In genomic region chr4:107910020-107910419, GRCm38 (mm10) we compare ENCODE assay signal across 28 mouse cellular contexts. TPM values are rescaled to one million over a fixed set of nuclear protein-coding genes. Genes with fewer than 3 reads are reported as not detected.
"Had no signal": no experiment of that assay in that cellular context is flagged by ENCODE, and none has a peak within 500 bp of the region (broad histone marks: within the 10 kb centered on the region; RNA-seq: fewer than 3 reads in every experiment).

No protein-coding gene starts in this region.

- H3K4me1 ChIP-seq: heart, embryonic 10.5 days; heart, embryonic 12.5 days; hindbrain, embryonic 10.5 days; hindbrain, embryonic 12.5 days; intestine, embryonic 15.5 days had no signal

- H3K27me3 ChIP-seq: heart, embryonic 12.5 days; hindbrain, embryonic 12.5 days; intestine, embryonic 15.5 days; limb, embryonic 12.5 days had no signal

- H3K4me3 ChIP-seq: gastrocnemius, adult 2 months; heart, embryonic 10.5 days; heart, embryonic 12.5 days; hindbrain, embryonic 10.5 days; hindbrain, embryonic 12.5 days; intestine, embryonic 15.5 days; layer of hippocampus, adult 2 months; left cerebral cortex, adult 2 months; limb, embryonic 10.5 days; limb, embryonic 12.5 days had no signal

- H3K4me2 ChIP-seq: heart, embryonic 12.5 days; hindbrain, embryonic 12.5 days; hindbrain, embryonic 14.5 days; intestine, embryonic 15.5 days; limb, embryonic 12.5 days had no signal

- DNase-seq: gastrocnemius, adult 2 months; gastrocnemius, postnatal 10 days; gastrocnemius, postnatal 25 days; heart, adult 18-20 months; heart, postnatal 10 days; heart, postnatal 4 days; kidney, adult 18-20 months; kidney, adult 8-10 months; kidney, postnatal 10 days; kidney, postnatal 25 days; kidney, postnatal 4 days had no signal

- H3K9me3 ChIP-seq: heart, embryonic 10.5 days; heart, embryonic 12.5 days; hindbrain, embryonic 10.5 days; hindbrain, embryonic 12.5 days; intestine, embryonic 15.5 days; limb, embryonic 10.5 days; limb, embryonic 12.5 days had no signal

- ATAC-seq: hindbrain, embryonic 16.5 days; inflammation-experienced regulatory T-cells, adult 6 months; intestine, embryonic 15.5 days; intestine, postnatal 0 days had no signal

- H3K27ac ChIP-seq: gastrocnemius, adult 2 months; heart, embryonic 10.5 days; hindbrain, embryonic 10.5 days; hindbrain, embryonic 12.5 days; hindbrain, embryonic 14.5 days; intestine, embryonic 15.5 days; layer of hippocampus, adult 2 months; left cerebral cortex, adult 2 months; limb, embryonic 10.5 days; limb, embryonic 12.5 days had no signal

- H3K9ac ChIP-seq: heart, embryonic 12.5 days; hindbrain, embryonic 12.5 days; hindbrain, embryonic 14.5 days; intestine, embryonic 15.5 days; limb, embryonic 12.5 days had no signal

RNA-seq across cellular contexts. Expression of gene Slc1a7, which starts 58.1 kb away (rescaled TPM):
- polyA plus RNA-seq: heart, embryonic 10.5 days; heart, embryonic 12.5 days; heart, embryonic 14.5 days; heart, embryonic 16.5 days; hindbrain, embryonic 10.5 days; hindbrain, embryonic 12.5 days; inflammation-experienced regulatory T-cells, adult 6 months; kidney, embryonic 14.5 days; kidney, embryonic 16.5 days; limb, embryonic 10.5 days; limb, embryonic 12.5 days had no signal
